Mouse (Mus musculus) E14TG2a.4 (cell line): ENCODE measurements around the gene Cyb5r2.
A peak's percentile ranks its signal among the peaks of the same experiment; 100 is the strongest.

Experiments used
- H3K27me3 ChIP-seq: 2 replicates; pipeline ENCODE4 v1.6.1; 2014; ENCODE audit warnings: low read length, control low read depth; ENCODE audit not compliant: insufficient read depth
- H3K36me3 ChIP-seq: 2 replicates; pipeline ENCODE4 v1.6.1; 2014; ENCODE audit warnings: low read length, control low read depth; ENCODE audit not compliant: insufficient read depth
- H3K4me1 ChIP-seq: replicated peaks from 2 replicates; pipeline ENCODE4 v1.6.1; 2014; ENCODE audit warnings: low read depth, low read length, control low read depth
- H3K4me3 ChIP-seq: replicated peaks from 2 replicates; pipeline ENCODE4 v1.5.1; 2014; ENCODE audit warnings: mild to moderate bottlenecking, low read length
- H3K9me3 ChIP-seq: 2 replicates; pipeline ENCODE4 v1.6.1; 2014; ENCODE audit warnings: low read length, control low read depth
- CTCF ChIP-seq: conservative IDR thresholded peaks from 2 replicates; pipeline ENCODE4 v1.5.1; 2014; ENCODE audit warnings: low read length
- NANOG ChIP-seq: IDR thresholded peaks from 2 replicates; pipeline ENCODE4 v1.6.1; 2014; ENCODE audit warnings: borderline replicate concordance, low read length, mixed read lengths
- POU5F1 ChIP-seq: IDR thresholded peaks from 2 replicates; pipeline ENCODE4 v1.6.1; 2014; ENCODE audit warnings: low read length, borderline replicate concordance

The Cyb5r2 gene

GRCm38 (mm10) chr7:107712743-107713142 lies 45.1 kb downstream of the Cyb5r2 start:
- H3K36me3 ChIP-seq, result peaks cover 14% of the 10 kb centered on the region
- peaks cover 12% of the 10 kb centered on the region for H3K4me1 ChIP-seq
- no peaks in the 10 kb centered on the region for H3K27me3 ChIP-seq
- no peak overlapping the region for H3K4me3 ChIP-seq
- peaks cover 12% of the 10 kb centered on the region for H3K9me3 ChIP-seq
- TF ChIP-seq POU5F1 (no peak), CTCF (no peak), NANOG (no peak)

DNA sequence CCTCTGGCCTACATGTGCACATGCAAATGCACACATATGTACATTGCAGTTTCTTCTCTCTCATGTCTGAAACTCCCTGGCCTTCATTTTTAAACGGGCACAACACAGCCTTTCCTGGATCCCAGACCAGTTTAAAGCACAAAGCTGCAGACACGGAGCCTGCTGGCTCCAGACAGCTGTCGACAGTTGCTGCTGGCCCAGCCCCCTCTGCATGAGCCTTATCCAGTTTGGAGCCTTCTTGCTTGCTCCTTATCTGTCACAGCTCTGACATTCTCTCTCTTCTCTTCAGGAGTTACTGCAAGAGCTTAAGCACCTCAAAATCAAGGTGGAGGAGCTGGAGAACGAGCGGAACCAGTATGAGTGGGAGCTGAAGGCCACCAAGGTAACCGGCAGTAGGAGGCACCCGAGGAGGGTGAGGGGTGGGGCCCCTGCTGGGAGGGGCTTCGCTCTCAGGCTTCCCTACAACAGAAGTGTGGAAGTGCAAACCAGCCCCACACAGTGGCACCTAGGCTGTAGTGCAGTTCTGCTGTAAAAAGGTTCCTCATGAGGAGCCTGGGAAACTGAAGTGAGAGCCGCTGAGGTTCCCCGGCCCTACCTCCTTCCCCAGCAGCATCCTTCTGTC lies 49.2 kb downstream of the Cyb5r2 start:
- Histone ChIP-seq H3K4me1 (peaks cover 50% of the 10 kb centered on the region), H3K9me3 (no peaks in the 10 kb centered on the region), H3K36me3 (no peaks in the 10 kb centered on the region), H3K4me3 (peak overlapping the region; percentile 39), H3K27me3 (no peaks in the 10 kb centered on the region)
- TF ChIP-seq POU5F1 (no peak), NANOG (no peak), CTCF (peak; percentile 42)

- no peaks in the 10 kb centered on the region for H3K36me3 ChIP-seq
- TF ChIP-seq CTCF (no peak), POU5F1 (no peak), NANOG (no peak)
- H3K4me3 ChIP-seq, result no peak overlapping the region
- no peaks in the 10 kb centered on the region for H3K27me3 ChIP-seq
- peaks cover 59% of the 10 kb centered on the region for H3K4me1 ChIP-seq
- H3K9me3 ChIP-seq, result no peaks in the 10 kb centered on the region
Measured at GRCm38 (mm10) chr7:107707650-107708049, 50.2 kb downstream of the Cyb5r2 start.

GRCm38 (mm10) chr7:107705941-107706340 lies 51.9 kb downstream of the Cyb5r2 start:
- no peak overlapping the region for H3K4me3 ChIP-seq
- H3K4me1 ChIP-seq, result peaks cover 65% of the 10 kb centered on the region
- H3K36me3 ChIP-seq, result no peaks in the 10 kb centered on the region
- peak; percentile 56 for TF ChIP-seq NANOG
- TF ChIP-seq CTCF, result no peak
- no peaks in the 10 kb centered on the region for H3K27me3 ChIP-seq
- H3K9me3 ChIP-seq, result no peaks in the 10 kb centered on the region

GRCm38 (mm10) chr7:107702461-107703380 lies 55.1 kb downstream of the Cyb5r2 start:
- TF ChIP-seq NANOG (no peak), POU5F1 (no peak), CTCF (no peak)
- H3K36me3 ChIP-seq, result no peaks in the 10 kb centered on the region

DNA sequence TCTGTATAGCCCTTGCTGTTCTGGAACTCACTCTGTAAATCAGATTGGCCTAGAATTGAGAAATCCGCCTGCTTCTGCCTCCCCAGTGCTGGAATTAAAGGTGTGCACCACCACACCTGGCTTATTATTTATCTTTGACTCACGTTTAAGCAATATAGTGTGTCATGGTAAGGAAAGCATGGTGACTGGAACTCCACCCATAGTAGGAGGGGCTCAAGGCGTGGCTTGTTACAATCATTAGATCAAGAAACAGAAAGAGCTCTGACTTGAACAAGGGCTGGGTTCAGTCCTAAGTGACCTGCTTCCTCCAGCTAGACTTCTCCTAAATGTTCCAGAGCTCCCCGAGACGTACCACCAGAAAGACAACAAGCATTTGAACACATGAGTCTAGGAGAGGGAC lies 57.2 kb downstream of the Cyb5r2 start:
- peaks cover 40% of the 10 kb centered on the region for H3K4me1 ChIP-seq
- no peaks in the 10 kb centered on the region for H3K36me3 ChIP-seq
- no peaks in the 10 kb centered on the region for H3K9me3 ChIP-seq
- no peak overlapping the region for H3K4me3 ChIP-seq
- H3K27me3 ChIP-seq, result no peaks in the 10 kb centered on the region
- TF ChIP-seq POU5F1 (no peak), NANOG (no peak), CTCF (no peak)

More at GRCm38 (mm10) chr7:107702461-107703380, 55.1 kb downstream of the Cyb5r2 start:
- no peak overlapping the region for H3K4me3 ChIP-seq
- no peaks in the 10 kb centered on the region for H3K9me3 ChIP-seq
- peaks cover 57% of the 10 kb centered on the region for H3K4me1 ChIP-seq
- H3K27me3 ChIP-seq, result no peaks in the 10 kb centered on the region

- Histone ChIP-seq H3K4me1 (peaks cover 33% of the 10 kb centered on the region), H3K27me3 (no peaks in the 10 kb centered on the region), H3K36me3 (no peaks in the 10 kb centered on the region), H3K4me3 (no peak overlapping the region), H3K9me3 (no peaks in the 10 kb centered on the region)
- no peak for TF ChIP-seq NANOG
Measured at GRCm38 (mm10) chr7:107699926-107700325, 57.9 kb downstream of the Cyb5r2 start.
